Mouse (Mus musculus): ENCODE data around the gene Sntg2.

DNA sequence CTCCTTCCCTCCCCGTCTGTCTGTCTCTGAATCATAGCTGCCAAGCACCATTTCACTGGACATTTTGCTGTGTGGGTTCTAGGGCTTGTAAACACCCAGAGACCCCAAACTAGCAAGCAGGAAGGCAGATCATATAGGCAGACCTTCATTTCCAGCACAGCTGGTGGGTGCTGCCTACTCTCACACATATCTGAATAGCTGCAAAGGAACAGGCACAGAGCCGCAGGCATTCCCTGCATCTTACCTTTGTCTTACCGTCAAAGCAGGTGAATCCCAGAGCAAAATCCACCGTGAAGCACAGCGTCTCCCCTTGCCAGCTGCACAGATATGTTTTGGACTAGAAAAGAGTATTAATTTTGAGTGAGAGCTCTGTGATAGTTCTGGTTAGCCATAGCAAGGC, 172.1 kb downstream of the Sntg2 start:
- TF ChIP-seq CTCF (IDR thresholded peaks at IDR 0.05; ENCODE audit: low read depth, low read length) (no peak), TAL1 (conservative IDR thresholded peaks at IDR 0.05; ENCODE audit: low read depth, low read length) (no peak), GATA1 (IDR thresholded peaks at IDR 0.05; ENCODE audit: borderline replicate concordance, low read length) (no peak), POLR2AphosphoS5 (IDR thresholded peaks at IDR 0.05; ENCODE audit: insufficient replicate concordance, low read depth, low read length) (no peak), GATA2 (IDR thresholded peaks at IDR 0.05; ENCODE audit: borderline replicate concordance, low read depth, low read length) (no peak)
